Mouse (Mus musculus) spleen, postnatal 10 days (tissue): ENCODE measurements around the gene Fut1.

Experiments
- DNase-seq, 2 experiments: peaks; one replicate each; pipeline ENCODE4 v3.0.0; 2021 to 2022; ENCODE audit warnings: low spot score in 2 of 2

Gene Fut1

GRCm38 (mm10) chr7:45617042-45617695 lies at the start of gene Fut1:
TSS of gene Fut1 (plus strand) at chr7:45617289.
- DNase-seq, result no peak

DNA sequence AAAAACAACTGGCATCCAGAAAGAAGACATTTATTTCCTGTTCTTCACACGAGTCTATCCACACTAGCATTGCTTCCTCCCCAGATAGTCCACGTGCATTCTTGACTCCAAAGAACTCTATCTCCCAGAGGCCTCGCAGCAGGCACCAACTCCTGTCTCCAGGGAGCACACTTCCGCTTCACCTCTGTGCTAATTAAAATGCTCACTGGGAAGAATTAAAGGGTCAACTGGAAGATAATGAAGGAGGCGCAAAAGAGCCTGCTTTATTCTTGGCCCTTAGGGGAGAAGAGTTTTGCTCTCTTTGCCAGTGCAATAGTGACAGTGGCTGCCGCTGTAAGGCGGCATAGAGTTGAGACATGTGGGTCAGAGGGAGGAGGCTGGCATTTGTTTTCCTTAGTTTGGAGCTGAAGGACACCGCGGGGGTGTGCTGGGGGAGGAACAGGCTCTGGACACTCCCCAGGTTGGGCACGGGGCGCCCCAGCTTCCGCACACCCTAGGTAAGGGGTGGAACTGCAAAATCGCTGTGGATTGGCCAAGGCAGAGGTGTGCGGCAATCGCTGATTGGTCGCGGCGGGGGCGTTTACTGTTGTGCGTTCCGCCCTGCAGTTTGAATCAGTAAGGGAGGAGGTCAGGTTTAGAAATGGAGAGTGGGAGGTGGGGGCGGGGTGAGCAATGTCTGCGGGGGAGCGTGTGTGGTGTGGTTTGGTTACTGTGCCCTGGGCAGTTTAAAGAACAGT lies 49.1 kb upstream of the Fut1 start:
- DNase-seq, result peak; percentile 69 to 92

- DNase-seq, result no peak
Observed at GRCm38 (mm10) chr7:45568601-45569473, 48.3 kb upstream of the Fut1 start.

GRCm38 (mm10) chr7:45570103-45570741 lies 46.9 kb upstream of the Fut1 start, which contains the start of gene Bcat2:
TSS of gene Bcat2 (plus strand) at chr7:45570153.
- peak; percentile 63 to 88 for DNase-seq

GRCm38 (mm10) chr7:45571966-45572365 lies 45.1 kb upstream of the Fut1 start:
- DNase-seq, result no peak

DNA sequence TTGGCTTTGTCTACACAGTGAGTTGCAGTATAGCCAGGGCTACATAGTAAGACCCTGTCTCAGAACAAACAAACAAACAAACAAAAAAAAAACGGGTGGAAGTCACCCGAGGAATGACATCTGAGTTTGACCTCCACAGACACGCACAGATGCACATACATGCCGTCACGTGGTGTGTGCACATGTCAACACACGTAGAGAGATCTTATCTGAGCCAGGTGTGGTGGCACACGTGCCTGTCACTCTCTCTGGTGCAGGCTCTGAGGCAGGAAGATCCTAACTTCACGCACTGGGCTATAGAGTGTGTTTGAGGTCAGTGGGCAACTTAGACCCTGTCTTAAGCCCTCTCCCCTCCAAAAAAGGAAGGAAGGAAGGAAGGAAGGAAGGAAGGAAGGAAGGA lies 43.1 kb upstream of the Fut1 start:
- no peak for DNase-seq

DNA sequence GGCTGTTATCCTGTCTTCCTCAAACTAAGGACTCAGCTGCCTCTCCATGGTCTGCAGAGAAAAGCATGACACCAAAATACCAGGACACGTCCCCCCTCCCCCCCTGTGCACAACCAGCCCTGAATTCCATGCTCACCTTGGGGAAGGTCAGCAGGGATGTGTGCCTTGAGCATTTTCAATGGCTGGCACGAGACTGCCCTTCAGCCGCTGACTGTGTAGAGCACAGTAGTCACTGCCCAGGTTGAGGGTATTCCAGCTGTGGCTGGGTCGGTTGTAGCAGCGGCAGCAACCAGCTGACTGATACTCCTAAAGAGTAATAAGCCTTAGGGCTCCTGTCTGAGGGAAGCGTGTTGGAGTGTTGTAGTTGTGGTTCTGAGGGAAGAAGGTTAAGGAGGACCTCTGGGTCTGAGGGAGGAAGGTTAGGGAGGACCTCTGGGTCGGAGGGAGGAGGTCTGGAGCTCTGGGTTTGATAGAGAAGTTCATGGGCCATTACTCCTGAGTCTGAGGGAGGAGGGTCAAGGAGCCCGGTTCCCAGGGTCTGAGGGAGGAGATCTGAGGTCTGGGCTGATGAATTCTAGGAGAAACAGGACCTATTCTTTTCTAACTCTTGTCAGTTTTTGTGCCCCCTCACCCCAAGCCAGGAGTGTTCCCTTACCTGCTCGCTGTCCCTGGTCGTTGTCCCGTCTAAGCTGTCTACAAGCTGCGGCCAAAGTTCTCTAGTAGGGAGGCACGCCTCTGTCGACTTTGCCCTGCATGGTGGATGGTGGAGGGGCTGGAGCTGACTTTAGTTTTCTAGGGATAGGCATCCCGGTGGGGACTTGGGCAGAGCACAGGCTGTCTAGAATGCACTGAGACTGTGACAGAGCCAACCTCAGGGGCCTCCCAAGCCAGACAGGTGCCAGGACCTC lies 42.4 kb upstream of the Fut1 start:
- no peak for DNase-seq

- no peak for DNase-seq
Observed at GRCm38 (mm10) chr7:45585923-45586322, 31.2 kb upstream of the Fut1 start.

DNA sequence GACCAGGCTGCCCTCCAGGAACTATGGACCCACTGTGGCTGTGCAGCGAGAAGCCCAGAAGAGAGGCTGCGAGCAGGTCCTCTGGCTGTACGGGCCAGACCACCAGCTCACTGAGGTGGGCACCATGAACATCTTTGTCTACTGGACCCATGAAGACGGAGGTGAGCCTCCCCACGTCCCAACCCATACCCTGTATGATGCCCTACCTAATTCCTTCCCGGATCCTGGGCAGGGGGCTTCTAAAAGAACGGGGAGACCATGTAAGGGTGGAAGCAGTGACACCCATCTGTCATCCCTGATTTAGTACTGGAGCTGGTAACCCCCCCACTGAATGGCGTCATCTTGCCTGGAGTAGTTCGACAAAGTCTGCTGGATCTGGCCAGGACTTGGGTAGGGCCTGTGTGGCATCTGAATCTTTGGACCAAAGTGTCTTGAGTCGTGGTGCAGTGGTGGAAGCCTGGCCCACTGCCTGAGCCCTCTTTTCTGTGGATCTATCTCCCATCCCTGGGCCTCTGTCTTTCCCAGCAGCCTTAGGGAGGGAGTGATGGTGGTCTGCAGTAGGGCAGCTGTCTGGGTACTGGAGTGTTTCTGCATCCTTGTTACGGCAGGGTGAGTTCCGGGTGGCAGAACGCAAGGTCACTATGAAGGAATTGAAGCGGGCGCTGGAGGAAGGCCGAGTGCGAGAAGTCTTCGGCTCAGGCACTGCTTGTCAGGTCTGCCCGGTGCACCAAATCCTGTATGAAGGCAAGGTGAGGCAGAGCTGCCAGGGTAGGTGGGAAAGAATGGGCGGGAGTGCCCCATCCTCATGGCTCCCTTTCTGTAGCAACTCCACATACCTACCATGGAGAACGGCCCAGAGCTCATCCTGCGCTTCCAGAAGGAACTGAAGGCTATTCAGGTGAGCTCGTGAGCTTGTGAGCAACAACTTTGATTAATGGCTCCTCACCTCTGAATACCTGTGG lies 29.2 kb upstream of the Fut1 start:
- no peak for DNase-seq

GRCm38 (mm10) chr7:45589173-45589572 lies 27.9 kb upstream of the Fut1 start:
- peak; percentile 82 to 92 for DNase-seq

DNA sequence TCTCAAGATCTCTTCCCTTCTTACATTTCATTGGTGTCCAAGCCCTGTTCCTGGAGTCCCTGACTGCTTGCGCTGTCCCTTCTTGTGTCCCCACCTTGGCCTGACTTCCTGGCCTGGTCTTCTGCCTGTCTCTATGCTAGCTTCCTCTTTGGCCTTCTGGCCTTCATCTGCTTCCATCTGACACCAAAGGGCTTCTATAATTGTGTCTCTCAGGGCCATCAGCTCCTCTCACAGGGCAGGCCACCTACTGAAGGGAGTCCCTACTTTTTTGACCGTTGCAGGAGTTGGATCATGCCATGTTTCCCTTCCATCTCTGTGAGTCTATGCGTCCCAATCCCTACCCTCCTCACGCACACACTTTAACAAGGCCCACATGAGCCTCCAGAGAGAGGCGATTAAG lies 27.2 kb upstream of the Fut1 start:
- no peak for DNase-seq

DNA sequence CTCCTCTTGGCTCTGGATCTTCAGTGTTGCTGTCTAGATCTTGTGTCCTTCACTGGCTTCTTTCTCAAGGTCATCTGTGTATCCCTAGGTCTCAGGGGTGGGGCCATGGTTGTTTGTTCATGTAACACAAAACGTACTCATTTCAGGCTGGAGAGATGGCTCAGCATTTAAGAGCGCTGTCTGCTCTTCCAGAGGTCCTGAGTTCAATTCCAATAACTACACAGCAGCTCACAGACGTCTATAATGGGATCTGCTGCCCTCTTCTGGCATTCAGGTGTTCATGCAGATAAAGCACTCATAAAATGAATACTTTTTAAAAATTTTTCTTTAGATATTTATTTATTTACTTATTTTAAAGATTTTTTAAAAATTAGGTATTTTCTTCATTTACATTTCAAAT lies 26.2 kb upstream of the Fut1 start:
- no peak for DNase-seq

- DNase-seq, result no peak
Observed at GRCm38 (mm10) chr7:45591880-45592279, 25.2 kb upstream of the Fut1 start.

- peak; percentile 67 to 84 for DNase-seq
Observed at GRCm38 (mm10) chr7:45593118-45593815, 23.8 kb upstream of the Fut1 start.

DNA sequence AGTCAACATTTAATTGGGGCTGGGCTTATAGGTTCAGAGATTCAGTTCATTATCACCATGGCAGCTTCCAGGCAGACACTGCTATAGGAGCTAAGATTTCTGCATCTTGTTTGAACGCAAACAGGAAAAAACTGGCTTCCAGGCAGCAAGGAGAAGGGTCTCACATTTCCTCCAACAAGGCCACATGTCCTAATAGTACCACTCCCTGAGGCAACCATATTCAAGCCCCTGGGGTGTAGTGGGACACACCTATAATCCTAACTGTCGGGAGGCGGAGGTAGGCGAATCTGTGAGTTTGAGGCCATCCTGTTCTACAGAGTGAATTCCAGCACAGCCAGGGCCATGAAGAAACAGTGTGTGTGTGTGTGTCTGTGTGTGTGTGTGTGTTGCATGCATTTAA lies 21.9 kb upstream of the Fut1 start:
- no peak for DNase-seq

GRCm38 (mm10) chr7:45596107-45596506 lies 21.0 kb upstream of the Fut1 start:
- DNase-seq, result no peak

GRCm38 (mm10) chr7:45597013-45597412 lies 20.1 kb upstream of the Fut1 start:
- DNase-seq, result no peak

GRCm38 (mm10) chr7:45597527-45597926 lies 19.6 kb upstream of the Fut1 start:
- DNase-seq, result no peak
